Mouse (Mus musculus): ENCODE data around the gene Ywhaq.

- TF ChIP-seq CTCF (IDR thresholded peaks at IDR 0.05; ENCODE audit: control insufficient read depth, insufficient read depth, insufficient replicate concordance, low read depth, low read length) = no peak
- no peak for TF ChIP-seq POLR2A (IDR thresholded peaks at IDR 0.05; ENCODE audit: control insufficient read depth, low read depth, low read length)
Observed at GRCm38 (mm10) chr12:21402771-21403170, 14.7 kb downstream of the Ywhaq start.

Data from testis, adult 2 months (tissue).